Mouse (Mus musculus) erythroblast, embryonic 14.5 days (primary cell): ENCODE data around the gene Lrmda. TPM values are rescaled to one million over a fixed set of nuclear protein-coding genes. Genes with fewer than 3 reads are reported as not detected.

Experiments used
- H3K27me3 ChIP-seq: 2 replicates; pipeline ENCODE4 v1.6.1; 2012; ENCODE audit warnings: inconsistent platforms; ENCODE audit not compliant: control insufficient read depth
- H3K36me3 ChIP-seq: 2 replicates; pipeline ENCODE4 v1.6.1; 2012; ENCODE audit warnings: mild to moderate bottlenecking, inconsistent platforms; ENCODE audit not compliant: control insufficient read depth
- H3K4me1 ChIP-seq: 2 replicates; pipeline ENCODE4 v1.6.1; 2012; ENCODE audit warnings: inconsistent platforms; ENCODE audit not compliant: control insufficient read depth
- H3K4me3 ChIP-seq: replicated peaks from 2 replicates; pipeline ENCODE3; 2012; ENCODE audit warnings: moderate library complexity, mild to moderate bottlenecking, inconsistent platforms
- H3K9me3 ChIP-seq: 2 replicates; pipeline ENCODE4 v1.6.1; 2012; ENCODE audit warnings: low read length, inconsistent platforms, mixed read lengths; ENCODE audit not compliant: control insufficient read depth
- GATA1 ChIP-seq: IDR thresholded peaks from 2 replicates; pipeline ENCODE4 v1.6.1; 2012; ENCODE audit warnings: low read length, inconsistent platforms, mixed read lengths
- TAL1 ChIP-seq: IDR thresholded peaks from 3 replicates; pipeline ENCODE4 v1.6.1; 2012; ENCODE audit warnings: low read length, inconsistent platforms, mixed read lengths
- polyA plus RNA-seq: library from polyadenylated mRNA; stranded (reverse); fragments of >175 nt; gene quantifications from 2 replicates; pipeline ENCODE4 v1.2.3, GENCODE M21; 2012

Gene Lrmda
- polyA plus RNA-seq, 1 experiment = not detected

DNA sequence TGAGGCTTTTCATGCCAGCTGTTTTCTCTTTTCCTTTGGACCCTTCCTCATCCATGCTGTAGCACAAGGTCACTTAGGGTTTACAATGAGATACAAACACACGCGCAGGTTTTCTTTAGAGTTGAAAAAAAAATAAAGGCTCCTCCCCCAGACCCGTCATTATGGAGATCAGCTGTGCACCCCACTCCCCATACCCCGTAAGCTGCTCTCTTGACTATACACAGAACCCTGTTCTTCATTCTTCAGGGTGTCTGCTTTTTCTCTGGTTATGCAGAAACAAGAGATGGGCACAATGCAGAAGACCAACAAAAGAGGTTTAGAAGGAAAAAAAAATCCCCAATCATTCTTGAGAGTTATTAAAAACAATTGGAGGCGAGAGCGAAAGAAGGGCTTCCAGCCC lies 16.8 kb downstream of the Lrmda start:
- TF ChIP-seq TAL1 = no peak
- no peak for TF ChIP-seq GATA1
- Histone ChIP-seq H3K36me3 (no peaks in the 10 kb centered on the region), H3K4me1 (no peaks in the 10 kb centered on the region), H3K4me3 (no peak overlapping the region), H3K9me3 (no peaks in the 10 kb centered on the region), H3K27me3 (no peaks in the 10 kb centered on the region)

DNA sequence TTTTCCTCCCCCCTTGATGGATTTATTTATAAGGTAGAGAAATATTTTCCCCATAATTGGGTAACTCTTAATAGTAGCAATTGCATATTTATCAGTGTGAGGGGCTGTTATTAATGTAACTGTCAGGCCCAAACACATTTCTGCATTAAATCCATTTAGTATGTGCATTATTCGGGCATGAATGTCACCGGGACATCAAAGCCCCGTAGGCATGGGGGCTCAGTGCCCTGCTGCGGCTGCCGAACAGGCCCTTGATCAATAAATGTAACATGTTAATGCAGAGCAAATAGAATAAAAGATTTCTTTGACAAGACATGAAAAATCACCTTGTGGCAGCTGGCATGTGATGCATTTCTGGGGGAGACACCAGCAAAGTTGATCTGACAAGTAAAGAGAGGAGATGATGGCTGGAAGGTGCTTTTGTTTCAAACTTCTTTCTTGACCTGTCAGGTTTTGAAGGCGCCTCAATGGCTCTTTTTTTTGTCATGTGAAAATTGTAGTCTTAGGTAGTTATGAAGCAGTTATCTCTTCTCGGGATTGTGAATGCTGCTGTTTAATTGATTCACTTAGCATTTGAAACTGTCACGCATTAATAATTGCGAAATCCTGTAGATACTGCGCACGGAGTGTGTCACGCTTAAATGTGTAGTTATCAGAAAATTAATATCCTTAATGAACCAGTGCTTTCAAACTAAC lies 17.4 kb downstream of the Lrmda start:
- Histone ChIP-seq H3K4me3 (no peak overlapping the region), H3K36me3 (no peaks in the 10 kb centered on the region), H3K27me3 (no peaks in the 10 kb centered on the region), H3K4me1 (no peaks in the 10 kb centered on the region), H3K9me3 (no peaks in the 10 kb centered on the region)
- TF ChIP-seq TAL1 (no peak), GATA1 (no peak)

DNA sequence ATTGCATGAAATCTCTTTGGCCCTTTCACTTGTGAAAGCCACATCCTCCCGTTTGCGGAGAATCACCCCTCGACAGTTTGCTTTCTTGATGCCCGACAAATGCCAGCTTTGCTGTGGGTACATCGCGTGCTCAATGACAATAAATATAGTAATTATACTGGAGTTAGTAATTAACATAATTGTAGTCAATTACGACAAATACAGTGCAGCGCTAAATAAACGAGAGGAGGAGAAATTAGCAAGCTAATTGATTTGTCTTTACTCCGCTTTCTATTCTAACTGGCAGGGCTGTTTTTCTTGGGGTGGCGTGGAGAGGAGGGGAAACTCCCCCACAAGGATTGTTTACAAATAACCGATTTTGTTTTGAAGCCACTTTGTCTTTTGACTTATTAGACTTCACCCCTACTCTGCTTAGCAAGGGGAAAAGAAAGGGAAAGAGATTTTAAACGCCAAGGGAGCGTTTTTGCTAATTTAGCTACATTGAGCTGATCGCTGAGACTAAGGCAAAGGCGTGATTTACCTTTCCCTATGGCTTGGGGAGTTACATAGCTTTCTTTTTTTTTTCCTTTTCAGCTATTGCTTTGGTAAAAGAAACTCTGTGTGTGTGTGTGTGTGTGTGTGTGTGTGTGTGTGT lies 18.1 kb downstream of the Lrmda start:
- Histone ChIP-seq H3K27me3 (no peaks in the 10 kb centered on the region), H3K9me3 (no peaks in the 10 kb centered on the region), H3K4me3 (no peak overlapping the region), H3K4me1 (no peaks in the 10 kb centered on the region), H3K36me3 (no peaks in the 10 kb centered on the region)
- TF ChIP-seq GATA1 (no peak), TAL1 (no peak)

DNA sequence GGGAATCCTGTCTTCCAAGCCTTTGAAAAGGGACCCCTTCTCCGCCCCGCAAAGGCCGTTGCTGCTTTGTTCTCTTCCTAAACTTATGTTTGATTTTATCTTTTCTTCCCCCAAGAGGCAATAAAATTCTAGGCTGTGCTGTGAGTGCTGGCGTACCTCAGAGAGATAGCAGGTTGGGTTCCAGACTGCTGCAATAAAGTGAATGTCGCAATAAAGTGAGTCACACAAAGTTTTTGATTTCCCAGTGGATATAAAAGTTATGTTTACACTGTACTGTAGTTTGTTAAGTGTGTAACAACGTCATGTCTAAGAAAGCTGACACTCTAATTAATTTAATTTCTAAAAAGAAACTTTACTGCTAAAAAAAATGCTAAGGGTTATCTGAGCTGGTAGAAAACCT lies 22.6 kb downstream of the Lrmda start:
- Histone ChIP-seq H3K36me3 (no peaks in the 10 kb centered on the region), H3K27me3 (no peaks in the 10 kb centered on the region), H3K4me1 (no peaks in the 10 kb centered on the region), H3K4me3 (no peak overlapping the region), H3K9me3 (no peaks in the 10 kb centered on the region)
- TF ChIP-seq TAL1 (no peak), GATA1 (no peak)

DNA sequence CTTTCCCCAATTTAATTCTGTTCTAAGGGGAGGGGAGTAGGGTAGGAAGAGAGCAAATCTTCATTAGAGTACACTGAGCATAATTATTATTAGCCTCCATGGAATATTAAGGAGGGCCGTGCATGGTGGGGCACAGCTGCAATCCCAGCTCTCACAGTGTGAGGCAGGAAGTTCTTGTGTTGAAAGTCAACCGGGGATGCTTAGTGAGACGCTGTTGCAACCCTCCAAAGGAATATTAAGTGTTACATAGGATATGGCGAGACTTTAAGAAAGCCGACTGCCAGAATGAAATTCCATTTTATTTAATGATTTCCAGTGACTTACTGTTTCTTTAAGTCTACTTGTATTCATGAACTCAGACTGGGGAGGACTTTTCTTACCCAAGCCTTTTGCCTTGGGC lies 23.9 kb downstream of the Lrmda start:
- Histone ChIP-seq H3K27me3 (no peaks in the 10 kb centered on the region), H3K9me3 (no peaks in the 10 kb centered on the region), H3K4me3 (no peak overlapping the region), H3K36me3 (no peaks in the 10 kb centered on the region), H3K4me1 (peaks cover 10% of the 10 kb centered on the region)
- TF ChIP-seq TAL1 = no peak
- no peak for TF ChIP-seq GATA1

DNA sequence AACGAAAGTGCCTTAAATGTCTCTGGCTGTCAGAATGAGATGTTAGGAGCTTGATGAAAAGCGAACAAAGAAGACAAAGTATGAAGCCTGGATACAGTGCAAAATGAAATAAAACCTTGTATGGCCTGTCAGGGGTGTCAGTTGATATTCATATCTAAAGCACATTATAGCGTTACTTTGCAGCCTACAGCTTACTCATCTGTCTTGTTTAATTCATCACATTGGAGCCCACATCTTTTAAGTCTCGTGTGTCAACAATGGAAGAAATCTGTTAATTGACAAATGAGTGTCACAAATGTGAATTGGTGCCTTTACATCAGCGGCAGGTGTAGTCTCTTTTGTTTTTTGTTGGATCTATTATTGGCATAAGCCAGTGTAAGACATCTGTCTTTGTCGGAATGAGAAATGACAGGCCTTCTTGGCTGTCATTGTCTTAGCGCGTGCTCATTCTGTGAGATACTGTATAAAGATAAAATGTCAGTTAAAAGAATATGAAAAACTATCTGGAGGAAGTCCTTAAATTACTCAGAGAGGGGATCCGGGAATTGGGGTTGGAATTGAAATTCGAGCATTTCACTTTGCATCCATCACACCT lies 26.8 kb downstream of the Lrmda start:
- no peaks in the 10 kb centered on the region for H3K27me3 ChIP-seq
- H3K36me3 ChIP-seq = no peaks in the 10 kb centered on the region
- peaks cover 26% of the 10 kb centered on the region for H3K4me1 ChIP-seq
- TF ChIP-seq TAL1 = no peak
- no peak for TF ChIP-seq GATA1
- no peak overlapping the region for H3K4me3 ChIP-seq
- H3K9me3 ChIP-seq = no peaks in the 10 kb centered on the region

DNA sequence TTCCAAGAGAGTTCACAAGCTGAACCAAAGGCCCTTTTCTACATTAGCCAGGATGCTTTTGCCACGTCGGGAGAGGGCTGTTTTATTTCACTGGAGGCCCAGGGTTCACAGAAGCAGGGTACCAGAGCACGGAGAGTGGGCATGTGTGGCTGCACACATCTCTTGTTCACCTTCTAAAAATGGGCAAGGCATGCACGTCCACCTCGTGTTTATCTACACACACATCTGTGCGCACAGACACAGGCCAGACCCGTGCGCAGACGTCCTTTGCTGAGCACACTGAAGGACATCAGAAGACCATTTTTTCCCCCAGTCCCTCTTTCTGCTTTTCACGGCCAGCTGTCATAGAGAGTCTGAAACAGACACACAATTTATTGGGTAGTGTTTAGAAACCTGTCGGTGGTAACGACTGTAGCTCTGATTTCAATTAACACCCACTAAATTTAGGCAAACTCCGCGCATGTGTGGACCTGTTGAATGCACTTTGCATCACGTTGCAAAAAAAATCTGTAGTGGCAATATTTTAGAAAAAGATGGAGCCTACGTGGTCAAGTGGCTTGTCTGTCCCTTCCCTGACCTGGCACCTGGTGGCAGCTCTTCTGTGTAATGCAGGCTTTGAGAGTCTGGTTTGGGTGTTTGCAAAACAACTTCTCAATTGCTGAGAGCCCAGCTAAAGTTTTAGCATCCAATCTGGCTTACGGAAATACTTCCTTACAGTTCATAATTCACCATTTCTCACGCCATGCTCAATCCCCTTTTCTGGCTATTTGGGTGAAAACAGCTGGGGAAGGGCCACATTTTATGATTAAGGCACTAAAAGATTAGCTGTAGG lies 28.8 kb downstream of the Lrmda start:
- Histone ChIP-seq H3K4me3 (no peak overlapping the region), H3K4me1 (peaks cover 26% of the 10 kb centered on the region), H3K36me3 (no peaks in the 10 kb centered on the region), H3K9me3 (no peaks in the 10 kb centered on the region), H3K27me3 (no peaks in the 10 kb centered on the region)
- TF ChIP-seq GATA1 (no peak), TAL1 (no peak)

DNA sequence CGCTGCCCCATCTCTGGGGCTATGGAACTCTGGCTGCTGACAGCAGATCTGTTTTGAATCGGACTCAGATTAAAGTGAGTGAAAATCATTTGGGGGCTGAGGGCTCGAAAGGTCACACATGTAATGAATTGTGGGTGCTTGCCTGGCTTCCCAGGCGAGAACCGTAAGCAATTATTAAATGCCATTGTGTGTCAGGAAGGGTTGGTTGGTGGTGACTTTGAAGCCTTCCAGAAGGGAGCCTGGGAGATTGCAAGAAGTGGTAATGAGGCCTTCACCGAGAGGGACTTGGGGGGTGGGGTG lies 29.3 kb downstream of the Lrmda start:
- no peaks in the 10 kb centered on the region for H3K36me3 ChIP-seq
- H3K9me3 ChIP-seq = no peaks in the 10 kb centered on the region
- peaks cover 26% of the 10 kb centered on the region for H3K4me1 ChIP-seq
- no peaks in the 10 kb centered on the region for H3K27me3 ChIP-seq
- no peak for TF ChIP-seq TAL1
- TF ChIP-seq GATA1 = no peak
- no peak overlapping the region for H3K4me3 ChIP-seq

DNA sequence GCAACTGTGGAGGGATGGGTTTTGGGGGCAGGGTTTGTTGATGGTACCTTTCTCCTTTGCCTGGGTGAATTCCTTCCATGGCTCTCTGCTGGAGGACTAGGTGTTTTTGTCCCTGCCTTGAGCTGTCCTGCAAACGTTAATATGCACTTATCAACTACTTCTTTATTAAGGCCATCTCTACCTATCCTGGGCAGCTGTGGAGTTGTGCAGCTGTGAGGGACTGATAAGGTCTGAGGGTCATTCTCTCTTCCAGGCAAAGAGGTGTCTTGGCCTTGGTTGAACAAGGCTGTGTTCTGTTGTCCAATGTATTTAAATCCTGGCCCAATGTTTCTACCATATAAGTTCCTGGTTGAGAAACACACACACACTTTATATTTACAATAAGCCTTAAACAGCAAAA lies 29.8 kb downstream of the Lrmda start:
- no peaks in the 10 kb centered on the region for H3K36me3 ChIP-seq
- no peak overlapping the region for H3K4me3 ChIP-seq
- H3K9me3 ChIP-seq = no peaks in the 10 kb centered on the region
- H3K27me3 ChIP-seq = no peaks in the 10 kb centered on the region
- TF ChIP-seq TAL1 (peak; percentile 67), GATA1 (peak; percentile 42; the same call in 1 of the 2 replicates)
- peaks cover 26% of the 10 kb centered on the region for H3K4me1 ChIP-seq
